ENCODE assay signal across 9 mouse cellular contexts in genomic region chr9:54980674-54981073, GRCm38 (mm10). TPM values are rescaled to one million over a fixed set of nuclear protein-coding genes. Genes with fewer than 3 reads are reported as not detected.
DNase-seq lines count a peak whose midpoint lies in the region; ATAC-seq and TF ChIP-seq lines count a peak whose summit lies in the region.
"Had no signal": no experiment of that assay in that cellular context is flagged by ENCODE, and none has a peak within 500 bp of the region (broad histone marks: within the 10 kb centered on the region; RNA-seq: fewer than 3 reads in every experiment).

TSS of gene Chrna5 (plus strand) at chr9:54980880.

- H3K4me2 ChIP-seq in heart, embryonic 11.5 days = peak within 1 kb of the TSS; percentile 97
- H3K4me2 ChIP-seq in heart, embryonic 16.5 days (ENCODE audit: low read depth, low read length) = peak within 1 kb of the TSS; percentile 99

- no peaks in the 10 kb centered on the region for H3K4me1 ChIP-seq in heart, embryonic 11.5 days (ENCODE audit: control insufficient read depth, insufficient read depth, low read length)
- H3K4me1 ChIP-seq in G1E (ENCODE audit: insufficient read depth, low read depth, low read length) = peaks cover 19% of the 10 kb centered on the region
- H3K4me1 ChIP-seq in heart, embryonic 16.5 days (ENCODE audit: control insufficient read depth, insufficient read depth, low read length) = peaks cover 7% of the 10 kb centered on the region

- WGBS in heart, embryonic 11.5 days (ENCODE audit: insufficient replicate concordance) = 64% methylated on average over 8 of the region's 8 CpGs
- WGBS in heart, embryonic 16.5 days = 65% methylated on average over 8 of the region's 8 CpGs

- H3K27ac ChIP-seq in heart, embryonic 11.5 days (ENCODE audit: low read depth, low read length) = no peak within 1 kb of the TSS
- no peak within 1 kb of the TSS for H3K27ac ChIP-seq in heart, embryonic 16.5 days (ENCODE audit: low read length)

- no peak for TF ChIP-seq CTCF in G1E (IDR thresholded peaks at IDR 0.05; ENCODE audit: low read depth, low read length)

- peak within 1 kb of the TSS; percentile 7; the same call in 1 of the 2 replicates for H3K9ac ChIP-seq in heart, embryonic 11.5 days (ENCODE audit: low read depth, low read length)
- peak within 1 kb of the TSS; percentile 67 for H3K9ac ChIP-seq in heart, embryonic 16.5 days (ENCODE audit: low read length)

- H3K27me3 ChIP-seq in heart, embryonic 11.5 days (ENCODE audit: control insufficient read depth, insufficient read depth, low read length) = peaks cover 38% of the 10 kb centered on the region
- peaks cover 52% of the 10 kb centered on the region for H3K27me3 ChIP-seq in G1E (ENCODE audit: insufficient read depth, low read length)
- peaks cover 36% of the 10 kb centered on the region for H3K27me3 ChIP-seq in heart, embryonic 16.5 days (ENCODE audit: control insufficient read depth, insufficient read depth, low read length)

- no peak for DNase-seq in heart, adult 9 months (ENCODE audit: low spot score in 2 of 2)
- no peak for DNase-seq in G1E (ENCODE audit: low spot score)
- peak; percentile 8 for DNase-seq in mesoderm, embryonic 11.5 days (ENCODE audit: low read depth, low spot score)
- DNase-seq in adrenal gland, adult 18-20 months (ENCODE audit: low spot score in 2 of 2) = no peak
- DNase-seq in layer of hippocampus, postnatal 36 days = no peak

- H3K9me3 ChIP-seq in heart, embryonic 11.5 days (replicated peaks; ENCODE audit: control insufficient read depth, low read length) = no peaks in the 10 kb centered on the region
- H3K9me3 ChIP-seq in G1E (replicated peaks) = no peaks in the 10 kb centered on the region; the same call in 1 of the 2 replicates
- no peaks in the 10 kb centered on the region for H3K9me3 ChIP-seq in heart, embryonic 16.5 days (replicated peaks; ENCODE audit: control insufficient read depth, low read length)

- no peaks in the 10 kb centered on the region for H3K36me3 ChIP-seq in heart, embryonic 11.5 days (ENCODE audit: control insufficient read depth, insufficient read depth, low read length)
- no peaks in the 10 kb centered on the region for H3K36me3 ChIP-seq in G1E (replicated peaks)
- no peaks in the 10 kb centered on the region for H3K36me3 ChIP-seq in heart, embryonic 16.5 days (ENCODE audit: control insufficient read depth, insufficient read depth)

- peak within 1 kb of the TSS; percentile 61 for H3K4me3 ChIP-seq in heart, embryonic 11.5 days (ENCODE audit: low read depth, low read length)
- peak within 1 kb of the TSS; percentile 72 for H3K4me3 ChIP-seq in G1E (ENCODE audit: low read depth, low read length)
- H3K4me3 ChIP-seq in heart, embryonic 16.5 days (ENCODE audit: low read length) = peak within 1 kb of the TSS; percentile 73

- ATAC-seq in heart, embryonic 11.5 days (replicated peaks; ENCODE audit: insufficient number of reproducible peaks, low FRiP score, low TSS enrichment) = no peak
- no peak for ATAC-seq in G1E (ENCODE audit: extremely low read depth, insufficient number of reproducible peaks, low FRiP score, poor library complexity, severe bottlenecking)
- ATAC-seq in heart, embryonic 16.5 days (replicated peaks; ENCODE audit: extremely low read depth, insufficient read depth, low FRiP score) = no peak
- ATAC-seq in activated CD4-positive, CD25-positive, alpha-beta regulatory T cell, adult 4 months = no peak

RNA-seq across cellular contexts. Expression of gene Chrna5, which starts in this region (rescaled TPM):
- polyA plus RNA-seq in heart, embryonic 11.5 days (2014; fragmentation: Nextera tagmentation; extraction: Ambion mirVana) = 0.17 TPM in 1 of 2 replicates, not detected in the other
- total RNA-seq in G1E (2014; fragmentation: Nextera tagmentation) (1.4 and 2.9 TPM in 2 replicates), G1E (2017) (0.33 and 0.76 TPM in 2 replicates)
- polyA plus RNA-seq in G1E (2012) = 0.16 and 0.32 TPM in 2 replicates
- polyA plus RNA-seq in heart, embryonic 16.5 days (2015; fragmentation: Nextera tagmentation; extraction: Ambion mirVana) = 0.09 TPM in 1 of 2 replicates, not detected in the other
- 1 to 10 TPM in 1 of 2 experiments, under 1 TPM in 1; 0.46 to 1.6 TPM for total RNA-seq in adrenal gland, adult 18-20 months (2021)
- total RNA-seq in layer of hippocampus, postnatal 36 days (2021) = 1 to 10 TPM; 8.3 to 9.1 TPM
- polyA plus RNA-seq in activated CD4-positive, CD25-positive, alpha-beta regulatory T cell, adult 4 months (2017; shearing (Covaris generic)) = not detected
- total RNA-seq: neutrophil, adult 5-6 weeks had no signal
